28 mouse cellular contexts compared by ENCODE assay signal in genomic region chr3:134118898-134119297, GRCm38 (mm10).
DNase-seq lines count a peak whose midpoint lies in the region; ATAC-seq and TF ChIP-seq lines count a peak whose summit lies in the region.
"Had no signal": no experiment of that assay in that cellular context is flagged by ENCODE, and none has a peak within 500 bp of the region (broad histone marks: within the 10 kb centered on the region; RNA-seq: fewer than 3 reads in every experiment).

No protein-coding gene starts in this region.

- WGBS in heart, postnatal 0 days, result 66% methylated on average over 4 of the region's 4 CpGs
- 61% methylated on average over 4 of the region's 4 CpGs for WGBS in liver, postnatal 0 days (ENCODE audit: insufficient replicate concordance)
- 70% methylated on average over 4 of the region's 4 CpGs for WGBS in liver, embryonic 11.5 days
- WGBS in midbrain, postnatal 0 days, result 70% methylated on average over 4 of the region's 4 CpGs
- 68% methylated on average over 4 of the region's 4 CpGs for WGBS in midbrain, embryonic 11.5 days
- WGBS in stomach, postnatal 0 days, result 82% methylated on average over 4 of the region's 4 CpGs
- WGBS in forebrain, embryonic 13.5 days, result 74% methylated on average over 4 of the region's 4 CpGs

- H3K27ac ChIP-seq in heart, postnatal 0 days (ENCODE audit: low read depth), result no peak overlapping the region
- no peak overlapping the region for H3K27ac ChIP-seq in liver, postnatal 0 days (ENCODE audit: low read depth)
- H3K27ac ChIP-seq in liver, embryonic 11.5 days (ENCODE audit: low read depth, low read length), result no peak overlapping the region
- H3K27ac ChIP-seq in midbrain, postnatal 0 days (ENCODE audit: low read depth, low read length), result no peak overlapping the region
- no peak overlapping the region for H3K27ac ChIP-seq in midbrain, embryonic 11.5 days (ENCODE audit: low read depth, low read length)
- H3K27ac ChIP-seq in stomach, postnatal 0 days (replicated peaks), result no peak overlapping the region
- H3K27ac ChIP-seq in forebrain, embryonic 13.5 days, result no peak overlapping the region
- H3K27ac ChIP-seq: forebrain, embryonic 10.5 days; gastrocnemius, adult 2 months; hindbrain, embryonic 14.5 days; hindbrain, postnatal 0 days had no signal

- no peak overlapping the region for H3K9ac ChIP-seq in heart, postnatal 0 days (replicated peaks; ENCODE audit: low read depth, low read length)
- H3K9ac ChIP-seq in liver, postnatal 0 days (replicated peaks), result no peak overlapping the region
- no peak overlapping the region for H3K9ac ChIP-seq in liver, embryonic 11.5 days (ENCODE audit: low read depth, low read length)
- H3K9ac ChIP-seq in midbrain, postnatal 0 days (replicated peaks; ENCODE audit: low read length, poor library complexity, severe bottlenecking), result no peak overlapping the region
- no peak overlapping the region for H3K9ac ChIP-seq in midbrain, embryonic 11.5 days (ENCODE audit: low read length)
- H3K9ac ChIP-seq in stomach, postnatal 0 days (ENCODE audit: low read length), result no peak overlapping the region
- H3K9ac ChIP-seq in forebrain, embryonic 13.5 days, result no peak overlapping the region
- H3K9ac ChIP-seq: forebrain, postnatal 0 days; hindbrain, embryonic 14.5 days had no signal

- no peak for DNase-seq in heart, postnatal 0 days (ENCODE audit: low spot score)
- no peak for DNase-seq in heart, postnatal 10 days
- DNase-seq in liver, postnatal 0 days, result no peak
- DNase-seq in liver, embryonic 11.5 days (ENCODE audit: low spot score), result no peak
- no peak for DNase-seq in midbrain, postnatal 0 days (ENCODE audit: low spot score)
- DNase-seq in midbrain, embryonic 11.5 days (ENCODE audit: low spot score, missing footprints), result no peak
- no peak for DNase-seq in stomach, postnatal 0 days (ENCODE audit: low spot score)
- DNase-seq: adrenal gland, adult 8-10 months; adrenal gland, postnatal 25 days; B cell, adult 2 months; cerebellum, adult 18-20 months; cerebellum, adult 9-10 months; cerebellum, postnatal 14 days; embryo, embryonic 11 days; forebrain, postnatal 0 days; gastrocnemius, adult 2 months; gastrocnemius, postnatal 14 days; heart, adult 11 months; heart, postnatal 14 days; heart, postnatal 4 days had no signal

- no peak for ATAC-seq in heart, postnatal 0 days (ENCODE audit: insufficient read depth, low read depth)
- no peak for ATAC-seq in liver, postnatal 0 days
- no peak for ATAC-seq in liver, embryonic 11.5 days (replicated peaks; ENCODE audit: low FRiP score)
- no peak for ATAC-seq in midbrain, postnatal 0 days (ENCODE audit: low FRiP score)
- ATAC-seq in midbrain, embryonic 11.5 days (ENCODE audit: low FRiP score), result no peak
- ATAC-seq in stomach, postnatal 0 days (ENCODE audit: low FRiP score, low TSS enrichment), result no peak
- ATAC-seq in forebrain, embryonic 13.5 days, result no peak
- ATAC-seq: activated CD4-positive, CD25-positive, alpha-beta regulatory T cell, adult 4 months; forebrain, embryonic 14.5 days; forebrain, postnatal 0 days; hindbrain, postnatal 0 days; inflammation-experienced regulatory T-cells, adult 6 months had no signal

- H3K9me3 ChIP-seq in heart, postnatal 0 days (replicated peaks; ENCODE audit: control insufficient read depth, low read length), result no peaks in the 10 kb centered on the region
- H3K9me3 ChIP-seq in liver, postnatal 0 days (ENCODE audit: low read length), result no peaks in the 10 kb centered on the region
- H3K9me3 ChIP-seq in liver, embryonic 11.5 days (ENCODE audit: control insufficient read depth, low read length), result no peaks in the 10 kb centered on the region
- no peaks in the 10 kb centered on the region for H3K9me3 ChIP-seq in midbrain, postnatal 0 days (ENCODE audit: low read length)
- no peaks in the 10 kb centered on the region for H3K9me3 ChIP-seq in midbrain, embryonic 11.5 days (ENCODE audit: control insufficient read depth, low read length)
- H3K9me3 ChIP-seq in stomach, postnatal 0 days (ENCODE audit: control insufficient read depth, low read length), result no peaks in the 10 kb centered on the region
- no peaks in the 10 kb centered on the region for H3K9me3 ChIP-seq in forebrain, embryonic 13.5 days (replicated peaks)
- H3K9me3 ChIP-seq: forebrain, embryonic 10.5 days had no signal

- no peak overlapping the region for H3K4me3 ChIP-seq in heart, postnatal 0 days (ENCODE audit: low read depth, low read length)
- no peak overlapping the region for H3K4me3 ChIP-seq in liver, postnatal 0 days (ENCODE audit: low read depth, low read length)
- H3K4me3 ChIP-seq in liver, embryonic 11.5 days (ENCODE audit: low read depth, low read length), result no peak overlapping the region
- no peak overlapping the region for H3K4me3 ChIP-seq in midbrain, postnatal 0 days (ENCODE audit: low read depth, low read length)
- no peak overlapping the region for H3K4me3 ChIP-seq in midbrain, embryonic 11.5 days (ENCODE audit: low read depth, low read length)
- no peak overlapping the region for H3K4me3 ChIP-seq in stomach, postnatal 0 days (ENCODE audit: low read depth, low read length)
- no peak overlapping the region for H3K4me3 ChIP-seq in forebrain, embryonic 13.5 days
- H3K4me3 ChIP-seq: forebrain, embryonic 10.5 days; gastrocnemius, adult 2 months had no signal

- H3K36me3 ChIP-seq in heart, postnatal 0 days (replicated peaks; ENCODE audit: control insufficient read depth, insufficient read depth, low read length), result no peaks in the 10 kb centered on the region
- H3K36me3 ChIP-seq in liver, postnatal 0 days (replicated peaks; ENCODE audit: insufficient read depth, low read length), result no peaks in the 10 kb centered on the region
- no peaks in the 10 kb centered on the region for H3K36me3 ChIP-seq in liver, embryonic 11.5 days (ENCODE audit: control insufficient read depth, insufficient read depth, low read length)
- H3K36me3 ChIP-seq in midbrain, postnatal 0 days (ENCODE audit: insufficient read depth, low read length), result no peaks in the 10 kb centered on the region
- H3K36me3 ChIP-seq in midbrain, embryonic 11.5 days (ENCODE audit: control insufficient read depth, insufficient read depth, low read length), result no peaks in the 10 kb centered on the region
- no peaks in the 10 kb centered on the region for H3K36me3 ChIP-seq in stomach, postnatal 0 days (ENCODE audit: control insufficient read depth, insufficient read depth, low read length)
- no peaks in the 10 kb centered on the region for H3K36me3 ChIP-seq in forebrain, embryonic 13.5 days (ENCODE audit: poor library complexity, severe bottlenecking)
- H3K36me3 ChIP-seq: forebrain, embryonic 10.5 days had no signal

- H3K4me2 ChIP-seq in heart, postnatal 0 days (ENCODE audit: low read depth, low read length), result no peak overlapping the region
- H3K4me2 ChIP-seq in liver, postnatal 0 days (ENCODE audit: low read depth, low read length), result no peak overlapping the region
- no peak overlapping the region for H3K4me2 ChIP-seq in liver, embryonic 11.5 days
- H3K4me2 ChIP-seq in midbrain, postnatal 0 days (ENCODE audit: low read depth, low read length, poor library complexity, severe bottlenecking), result no peak overlapping the region
- H3K4me2 ChIP-seq in midbrain, embryonic 11.5 days, result no peak overlapping the region
- H3K4me2 ChIP-seq in stomach, postnatal 0 days (replicated peaks; ENCODE audit: low read depth), result no peak overlapping the region
- H3K4me2 ChIP-seq in forebrain, embryonic 13.5 days, result no peak overlapping the region
- H3K4me2 ChIP-seq: heart, embryonic 11.5 days; hindbrain, embryonic 14.5 days had no signal

- H3K4me1 ChIP-seq in heart, postnatal 0 days (ENCODE audit: control insufficient read depth, insufficient read depth), result no peaks in the 10 kb centered on the region
- H3K4me1 ChIP-seq in liver, postnatal 0 days (ENCODE audit: insufficient read depth), result no peaks in the 10 kb centered on the region
- H3K4me1 ChIP-seq in liver, embryonic 11.5 days (replicated peaks; ENCODE audit: control insufficient read depth, insufficient read depth, low read length), result no peaks in the 10 kb centered on the region
- no peaks in the 10 kb centered on the region for H3K4me1 ChIP-seq in midbrain, postnatal 0 days (ENCODE audit: insufficient read depth, low read length)
- H3K4me1 ChIP-seq in midbrain, embryonic 11.5 days (ENCODE audit: control insufficient read depth, insufficient read depth, low read length), result peaks cover 3% of the 10 kb centered on the region; the same call in 1 of the 2 replicates
- H3K4me1 ChIP-seq in stomach, postnatal 0 days (replicated peaks; ENCODE audit: control insufficient read depth, insufficient read depth), result no peaks in the 10 kb centered on the region
- peaks cover 5% of the 10 kb centered on the region; the same call in 1 of the 2 replicates for H3K4me1 ChIP-seq in forebrain, embryonic 13.5 days

- TF ChIP-seq CTCF in heart, postnatal 0 days (IDR thresholded peaks at IDR 0.05; ENCODE audit: low read depth), result peak; percentile 15; the same call in 1 of the 2 replicates
- peak; percentile 25 for TF ChIP-seq CTCF in liver, postnatal 0 days (IDR thresholded peaks at IDR 0.05; ENCODE audit: low read depth)
- TF ChIP-seq CTCF in midbrain, postnatal 0 days (IDR thresholded peaks at IDR 0.05), result peak; percentile 26
- peak; percentile 40 for TF ChIP-seq CTCF in stomach, postnatal 0 days (IDR thresholded peaks at IDR 0.05; ENCODE audit: low read depth)

- intact Hi-C loops in heart, postnatal 10 days (cut with DNase I), result no loop called here

- no peaks in the 10 kb centered on the region for H3K27me3 ChIP-seq in heart, postnatal 0 days (ENCODE audit: control insufficient read depth, insufficient read depth, low read length)
- no peaks in the 10 kb centered on the region for H3K27me3 ChIP-seq in liver, postnatal 0 days (ENCODE audit: insufficient read depth, low read length)
- no peaks in the 10 kb centered on the region for H3K27me3 ChIP-seq in liver, embryonic 11.5 days (replicated peaks; ENCODE audit: control insufficient read depth, insufficient read depth, low read length)
- no peaks in the 10 kb centered on the region for H3K27me3 ChIP-seq in midbrain, postnatal 0 days (ENCODE audit: insufficient read depth, low read length)
- H3K27me3 ChIP-seq in midbrain, embryonic 11.5 days (ENCODE audit: control insufficient read depth, insufficient read depth, low read length), result no peaks in the 10 kb centered on the region
- no peaks in the 10 kb centered on the region for H3K27me3 ChIP-seq in stomach, postnatal 0 days (ENCODE audit: control insufficient read depth, insufficient read depth, low read length)
- no peaks in the 10 kb centered on the region for H3K27me3 ChIP-seq in forebrain, embryonic 13.5 days

- TF ChIP-seq EP300 in heart, postnatal 0 days (IDR thresholded peaks at IDR 0.05; ENCODE audit: low read depth), result no peak
- no peak for TF ChIP-seq EP300 in liver, postnatal 0 days (IDR thresholded peaks at IDR 0.05; ENCODE audit: low read depth)
- no peak for TF ChIP-seq EP300 in stomach, postnatal 0 days (optimal IDR thresholded peaks at IDR 0.05)
